Comparison of ENCODE assay signal across 7 mouse cellular contexts in genomic region chr11:76763741-76764122, GRCm38 (mm10). TPM values are rescaled to one million over a fixed set of nuclear protein-coding genes. Genes with fewer than 3 reads are reported as not detected.
A peak's percentile ranks its signal among the peaks of the same experiment; 100 is the strongest.
DNase-seq lines count a peak whose midpoint lies in the region; ATAC-seq and TF ChIP-seq lines count a peak whose summit lies in the region.

No protein-coding gene starts in this region.

- ATAC-seq in lung, postnatal 0 days, result no peak
- no peak for ATAC-seq in forebrain, embryonic 15.5 days (replicated peaks)
- ATAC-seq in liver, embryonic 12.5 days, result peak; percentile 41; the same call in 1 of the 2 replicates
- no peak for ATAC-seq in stomach, embryonic 16.5 days (ENCODE audit: insufficient read depth, low FRiP score)

- H3K4me3 ChIP-seq in lung, postnatal 0 days (ENCODE audit: low read depth, low read length), result peak overlapping the region; percentile 67; the same call in 1 of the 2 replicates
- H3K4me3 ChIP-seq in forebrain, embryonic 15.5 days, result peak overlapping the region; percentile 62
- H3K4me3 ChIP-seq in liver, embryonic 12.5 days, result peak overlapping the region; percentile 80
- H3K4me3 ChIP-seq in stomach, embryonic 16.5 days (replicated peaks; ENCODE audit: low read length), result peak overlapping the region; percentile 80; the same call in 1 of the 2 replicates

- WGBS in lung, postnatal 0 days, result 11% methylated on average over 4 of the region's 4 CpGs
- WGBS in forebrain, embryonic 15.5 days, result 14% methylated on average over 4 of the region's 4 CpGs
- 13% methylated on average over 4 of the region's 4 CpGs for WGBS in liver, embryonic 12.5 days (ENCODE audit: insufficient replicate concordance)
- 17% methylated on average over 4 of the region's 4 CpGs for WGBS in stomach, embryonic 16.5 days

- H3K4me2 ChIP-seq in lung, postnatal 0 days (replicated peaks; ENCODE audit: low read depth, low read length), result no peak overlapping the region; the same call in 1 of the 2 replicates
- H3K4me2 ChIP-seq in forebrain, embryonic 15.5 days (replicated peaks), result no peak overlapping the region
- H3K4me2 ChIP-seq in liver, embryonic 12.5 days, result peak overlapping the region; percentile 70
- H3K4me2 ChIP-seq in stomach, embryonic 16.5 days (ENCODE audit: low read depth, low read length), result peak overlapping the region; percentile 41; the same call in 1 of the 2 replicates

- H3K36me3 ChIP-seq in lung, postnatal 0 days (ENCODE audit: insufficient read depth, low read length), result 0 out of 2 replicates have a peak, but pooled peaks cover 3% of the 10 kb centered on the region
- peaks cover 19% of the 10 kb centered on the region for H3K36me3 ChIP-seq in forebrain, embryonic 15.5 days
- H3K36me3 ChIP-seq in liver, embryonic 12.5 days, result peaks cover 20% of the 10 kb centered on the region
- H3K36me3 ChIP-seq in stomach, embryonic 16.5 days (ENCODE audit: control insufficient read depth, insufficient read depth, low read length), result peaks cover 9% of the 10 kb centered on the region; the same call in 1 of the 2 replicates

- H3K4me1 ChIP-seq in lung, postnatal 0 days (ENCODE audit: insufficient read depth, low read depth, low read length), result no peaks in the 10 kb centered on the region
- H3K4me1 ChIP-seq in forebrain, embryonic 15.5 days, result peaks cover 13% of the 10 kb centered on the region
- peaks cover 8% of the 10 kb centered on the region; the same call in 1 of the 2 replicates for H3K4me1 ChIP-seq in liver, embryonic 12.5 days
- H3K4me1 ChIP-seq in stomach, embryonic 16.5 days (ENCODE audit: control insufficient read depth, insufficient read depth, low read length), result no peaks in the 10 kb centered on the region

- TF ChIP-seq EP300 in lung, postnatal 0 days (IDR thresholded peaks at IDR 0.05), result no peak

- H3K27me3 ChIP-seq in lung, postnatal 0 days (replicated peaks; ENCODE audit: insufficient read depth, low read length), result no peaks in the 10 kb centered on the region
- 0 out of 2 replicates have a peak, but pooled peaks cover 6% of the 10 kb centered on the region for H3K27me3 ChIP-seq in forebrain, embryonic 15.5 days
- peaks cover 6% of the 10 kb centered on the region; the same call in 1 of the 2 replicates for H3K27me3 ChIP-seq in liver, embryonic 12.5 days (replicated peaks)
- no peaks in the 10 kb centered on the region for H3K27me3 ChIP-seq in stomach, embryonic 16.5 days (ENCODE audit: control insufficient read depth, insufficient read depth, low read length)

- no peak overlapping the region for H3K27ac ChIP-seq in lung, postnatal 0 days (ENCODE audit: low read length)
- H3K27ac ChIP-seq in forebrain, embryonic 15.5 days (replicated peaks), result no peak overlapping the region
- no peak overlapping the region for H3K27ac ChIP-seq in liver, embryonic 12.5 days
- no peak overlapping the region for H3K27ac ChIP-seq in stomach, embryonic 16.5 days (ENCODE audit: low read length)

- TF ChIP-seq CTCF in lung, postnatal 0 days (IDR thresholded peaks at IDR 0.05), result no peak

- no peaks in the 10 kb centered on the region for H3K9me3 ChIP-seq in lung, postnatal 0 days (ENCODE audit: low read length)
- no peaks in the 10 kb centered on the region for H3K9me3 ChIP-seq in forebrain, embryonic 15.5 days
- no peaks in the 10 kb centered on the region for H3K9me3 ChIP-seq in liver, embryonic 12.5 days (replicated peaks)
- H3K9me3 ChIP-seq in stomach, embryonic 16.5 days (replicated peaks; ENCODE audit: control insufficient read depth, low read length), result no peaks in the 10 kb centered on the region

- no peak overlapping the region for H3K9ac ChIP-seq in lung, postnatal 0 days (replicated peaks; ENCODE audit: low read depth)
- no peak overlapping the region for H3K9ac ChIP-seq in forebrain, embryonic 15.5 days (replicated peaks)
- H3K9ac ChIP-seq in liver, embryonic 12.5 days, result peak overlapping the region; percentile 87; the same call in 1 of the 2 replicates
- peak overlapping the region; percentile 52; the same call in 1 of the 2 replicates for H3K9ac ChIP-seq in stomach, embryonic 16.5 days (ENCODE audit: low read length)

- no peak for DNase-seq in lung, postnatal 0 days (ENCODE audit: low spot score)
- DNase-seq in lung, postnatal 10 days, result no peak
- no peak for DNase-seq in spleen, postnatal 10 days (ENCODE audit: low spot score in 2 of 2)
- DNase-seq in adrenal gland, postnatal 4 days (ENCODE audit: low spot score in 2 of 2), result no peak

RNA-seq across cellular contexts. Expression of gene Gosr1, which starts 0.4 kb away (rescaled TPM):
- polyA plus RNA-seq in lung, postnatal 0 days (2015; fragmentation: Nextera tagmentation; extraction: Ambion mirVana), result 19.5 and 21.6 TPM in 2 replicates
- 27.1 and 27.4 TPM in 2 replicates for polyA plus RNA-seq in forebrain, embryonic 15.5 days (2015; fragmentation: Nextera tagmentation; extraction: Ambion mirVana)
- polyA plus RNA-seq in liver, embryonic 12.5 days (2016; fragmentation: Nextera tagmentation; extraction: Ambion mirVana), result 13.2 and 15.2 TPM in 2 replicates
- 26.4 and 30.0 TPM in 2 replicates for polyA plus RNA-seq in stomach, embryonic 16.5 days (2015; fragmentation: Nextera tagmentation; extraction: Ambion mirVana)
- total RNA-seq in adrenal gland, postnatal 4 days (2021), result 10 to 100 TPM; 72.3 to 77.9 TPM

Comparison
In these comparisons a context has a peak if more than half of its experiments do, and no peak if none do; other contexts are left out.
1. H3K4me2 ChIP-seq: peak in liver, embryonic 12.5 days (single experiment) and stomach, embryonic 16.5 days (single experiment); none in lung, postnatal 0 days (single experiment) and forebrain, embryonic 15.5 days (single experiment).
2. H3K9ac ChIP-seq: peak in liver, embryonic 12.5 days (single experiment) and stomach, embryonic 16.5 days (single experiment); none in lung, postnatal 0 days (single experiment) and forebrain, embryonic 15.5 days (single experiment).
3. Peak in every context shown above with its lines, with median percentiles within 50 percentile points of each other: H3K4me3 ChIP-seq.